Mouse (Mus musculus): ENCODE data around the gene S100a2. TPM values are rescaled to one million over a fixed set of nuclear protein-coding genes. Genes with fewer than 3 reads are reported as not detected.

S100a2 gene
- total RNA-seq, 2 experiments from 2014 or later, result not detected

DNA sequence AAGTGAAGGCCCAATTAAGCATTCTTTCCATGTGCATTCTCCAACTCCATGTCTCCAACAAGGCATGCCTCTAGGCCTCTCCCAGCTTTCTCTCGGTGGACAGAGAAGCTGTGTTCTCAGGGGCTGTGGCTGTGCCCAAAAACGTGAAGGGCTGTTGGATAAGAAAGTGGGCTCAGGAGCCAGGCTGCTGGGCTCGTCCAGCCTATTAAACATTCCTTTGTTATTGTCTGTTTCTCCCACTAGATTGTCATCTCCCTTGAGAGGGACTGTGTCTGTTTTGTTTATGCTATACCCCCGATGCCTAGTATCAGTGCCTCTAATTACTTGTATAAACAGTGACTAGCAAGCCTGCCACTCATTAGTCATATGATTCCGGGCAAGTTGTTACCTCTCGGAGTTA, 7.7 kb downstream of the S100a2 start:
- DNase-seq, result no peak

DNA sequence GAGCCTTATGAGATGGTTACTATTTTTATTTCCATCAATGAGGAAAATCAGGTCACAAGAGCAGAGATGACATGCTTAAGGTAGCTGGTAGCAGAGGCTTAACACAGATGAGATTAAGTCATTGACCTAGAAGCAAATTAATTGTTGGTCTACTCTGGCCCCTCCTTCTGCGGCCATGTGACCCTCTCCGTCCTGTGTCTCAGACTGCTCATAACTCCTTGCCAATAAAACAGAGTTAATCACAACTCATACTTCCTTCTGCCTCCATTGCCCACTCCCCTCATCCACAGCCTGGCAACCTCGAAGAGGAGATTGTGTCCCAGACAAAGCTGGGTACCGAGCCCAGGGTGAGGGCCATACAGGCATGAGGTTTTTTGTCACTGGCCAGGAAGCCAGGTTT, 8.2 kb downstream of the S100a2 start:
- no peak for DNase-seq

DNA sequence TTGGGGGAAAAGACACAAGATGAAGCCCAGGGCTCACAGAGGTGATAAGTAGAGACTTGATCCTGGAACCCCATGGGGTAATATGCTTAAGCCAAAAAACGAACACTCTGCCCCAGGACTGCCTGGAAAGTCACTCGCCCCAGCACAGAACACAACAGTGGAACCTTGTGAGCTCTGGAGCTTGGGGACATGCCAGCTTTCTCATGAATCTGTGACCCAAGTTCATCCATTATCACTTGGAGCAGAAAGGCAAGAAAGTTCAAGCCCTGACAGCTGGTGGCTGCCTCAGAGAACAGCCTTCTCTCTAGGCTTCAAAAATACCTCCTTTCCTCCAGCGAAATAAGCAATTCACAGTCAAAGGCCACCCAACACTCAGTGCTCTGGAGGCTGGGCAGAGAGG, 9.4 kb downstream of the S100a2 start:
- DNase-seq, result no peak

DNA sequence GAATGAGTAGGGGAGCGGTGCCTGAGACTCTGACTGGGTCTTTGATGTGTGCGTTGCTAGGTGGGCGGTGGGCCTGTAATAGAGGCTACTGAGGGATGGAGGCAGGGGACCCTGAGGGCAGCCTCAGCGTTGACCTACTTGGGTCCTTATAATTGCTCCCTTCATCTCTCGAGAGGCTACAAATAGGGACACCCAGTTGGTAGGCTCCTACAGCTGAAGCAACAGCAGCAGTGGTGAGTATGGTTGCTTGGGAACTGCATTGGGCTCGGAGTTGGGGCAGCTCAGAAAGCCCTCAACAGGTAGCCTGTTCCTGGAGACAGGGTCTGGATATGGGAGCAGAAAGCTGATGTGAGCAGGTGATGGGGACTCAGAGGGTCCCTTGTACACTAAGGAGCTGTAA, 10.0 kb downstream of the S100a2 start:
- DNase-seq, result no peak

DNA sequence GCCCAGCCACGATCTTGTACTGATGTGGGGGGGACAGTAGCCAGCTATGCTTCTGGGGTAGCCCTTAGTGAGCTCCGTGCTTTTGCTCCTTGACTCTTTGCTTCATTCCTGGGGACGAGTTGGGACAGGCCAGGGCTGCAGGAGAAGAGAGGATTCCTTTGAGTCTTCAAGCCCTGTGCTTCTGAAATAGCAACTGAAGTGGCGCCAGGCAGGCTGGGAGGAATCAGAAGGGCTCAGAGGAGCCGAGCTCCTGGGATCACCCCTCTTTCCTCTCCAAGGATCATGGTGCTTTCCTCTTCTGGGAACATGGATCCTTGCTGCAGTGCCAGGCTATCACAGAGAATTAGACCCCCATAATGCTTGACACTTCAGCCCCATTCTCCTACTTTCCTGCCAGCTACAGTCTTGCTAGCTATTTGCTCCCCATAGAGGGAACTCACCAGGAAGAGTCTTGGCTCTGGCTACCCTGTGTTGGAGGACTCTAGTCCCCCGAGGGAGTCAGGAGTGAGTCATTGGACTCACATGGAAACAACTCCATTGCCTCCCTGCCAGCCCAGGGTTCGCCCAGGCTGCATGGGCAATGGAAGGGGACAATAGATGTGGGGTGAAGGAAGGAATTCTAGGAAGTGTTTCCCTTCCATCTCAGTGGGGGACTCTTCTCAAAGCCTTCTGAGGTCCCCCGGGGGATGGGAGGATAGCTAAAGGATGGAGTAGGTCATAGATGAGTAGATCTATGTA, 10.6 kb downstream of the S100a2 start:
- no peak for DNase-seq

DNA sequence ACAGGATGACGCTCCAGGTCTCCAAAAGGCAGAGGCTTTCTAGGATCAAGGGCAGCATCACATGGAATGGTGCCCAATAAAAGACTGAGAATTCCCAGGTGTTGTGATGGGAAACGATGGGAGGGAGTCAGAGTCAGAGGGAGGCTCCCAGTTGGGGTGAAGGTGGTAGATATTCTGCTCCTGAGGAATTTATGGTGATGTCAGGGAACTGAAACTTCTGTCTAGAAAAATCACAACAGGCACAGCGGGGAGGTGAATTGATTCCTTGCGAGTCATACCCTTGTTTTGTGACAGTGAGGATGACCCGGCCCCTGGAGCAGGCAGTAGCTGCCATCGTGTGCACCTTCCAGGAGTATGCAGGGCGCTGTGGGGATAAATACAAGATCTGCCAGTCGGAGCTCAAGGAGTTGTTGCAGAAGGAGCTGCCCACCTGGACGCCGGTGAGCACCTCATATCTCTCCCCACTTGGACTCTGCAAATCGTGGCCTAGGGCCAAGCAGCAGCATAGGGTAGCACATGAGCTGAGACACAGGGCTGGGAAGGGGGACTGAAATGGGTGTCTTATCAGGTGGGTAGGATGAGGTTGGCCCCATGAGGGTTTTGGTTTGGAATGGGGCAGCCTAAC, 11.6 kb downstream of the S100a2 start, which contains the start of gene Gm42674:
Gm42674 (plus strand) TSS at position 419 of the 625 bp plus-strand sequence.
- DNase-seq, result no peak

DNA sequence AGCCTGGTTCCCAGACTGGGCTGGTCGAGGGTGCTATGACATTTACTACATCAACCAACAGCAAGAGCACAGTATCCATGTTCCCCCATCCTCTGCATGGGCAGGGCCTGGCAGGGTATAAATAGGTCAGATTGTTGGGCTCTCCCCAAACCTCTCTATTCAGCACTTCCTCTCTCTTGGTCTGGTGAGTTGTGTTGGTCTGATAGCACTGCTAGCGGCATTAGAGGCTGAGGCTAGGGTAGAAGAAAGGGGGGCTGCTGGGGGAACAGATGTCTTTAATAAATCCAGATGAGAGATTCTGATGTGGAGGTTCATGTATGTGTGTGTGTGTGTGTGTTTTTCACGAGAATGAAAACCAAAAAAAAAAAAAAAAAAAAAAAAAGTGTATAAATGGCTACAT, 13.6 kb downstream of the S100a2 start, which contains the start of gene S100a4:
S100a4 (plus strand) TSS at position 149 of the 400 bp plus-strand sequence.
- DNase-seq, result no peak

DNA sequence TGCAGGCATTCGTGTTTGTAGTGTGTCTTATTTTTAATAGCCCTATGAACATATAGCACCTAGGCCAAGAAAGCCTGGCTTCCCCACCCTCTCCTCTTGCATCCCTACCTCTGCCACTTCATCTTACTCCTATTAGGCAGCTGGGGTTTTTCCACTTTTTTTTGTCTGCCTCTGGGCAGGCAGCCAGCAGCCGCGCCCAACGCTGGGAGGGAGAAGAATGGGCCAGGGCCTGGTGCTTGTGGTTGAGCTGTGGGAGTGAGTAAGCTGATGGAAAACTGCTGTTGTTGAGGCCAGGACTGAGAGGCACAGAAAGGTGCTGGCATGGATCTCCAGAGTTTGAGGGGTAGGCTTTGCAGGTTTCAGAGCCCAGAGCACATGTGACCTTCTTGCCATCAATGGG, 14.4 kb downstream of the S100a2 start:
- DNase-seq, result peak; percentile 79

DNA sequence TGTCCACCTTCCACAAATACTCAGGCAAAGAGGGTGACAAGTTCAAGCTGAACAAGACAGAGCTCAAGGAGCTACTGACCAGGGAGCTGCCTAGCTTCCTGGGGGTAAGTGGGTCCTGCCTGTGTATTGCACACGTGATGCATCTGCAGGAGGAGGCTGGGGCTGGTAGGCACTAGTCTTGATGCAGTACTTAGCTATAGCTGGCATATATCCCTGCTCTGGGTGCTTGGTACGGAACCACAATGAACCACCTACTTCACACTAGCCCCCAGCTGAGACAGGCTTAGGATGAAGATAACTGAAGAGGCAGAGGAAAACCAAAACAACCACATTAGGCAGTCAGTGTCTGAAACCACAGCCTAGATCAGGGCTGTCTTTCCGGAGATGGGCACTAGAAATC, 15.0 kb downstream of the S100a2 start:
- no peak for DNase-seq

DNA sequence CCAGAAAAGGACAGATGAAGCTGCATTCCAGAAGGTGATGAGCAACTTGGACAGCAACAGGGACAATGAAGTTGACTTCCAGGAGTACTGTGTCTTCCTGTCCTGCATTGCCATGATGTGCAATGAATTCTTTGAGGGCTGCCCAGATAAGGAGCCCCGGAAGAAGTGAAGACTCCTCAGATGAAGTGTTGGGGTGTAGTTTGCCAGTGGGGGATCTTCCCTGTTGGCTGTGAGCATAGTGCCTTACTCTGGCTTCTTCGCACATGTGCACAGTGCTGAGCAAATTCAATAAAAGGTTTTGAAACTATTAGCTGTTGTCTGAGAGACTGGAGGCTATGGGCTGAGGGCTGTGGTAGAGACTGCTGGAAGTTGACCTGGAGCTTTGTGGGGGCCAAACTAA, 15.7 kb downstream of the S100a2 start:
- DNase-seq, result no peak

DNA sequence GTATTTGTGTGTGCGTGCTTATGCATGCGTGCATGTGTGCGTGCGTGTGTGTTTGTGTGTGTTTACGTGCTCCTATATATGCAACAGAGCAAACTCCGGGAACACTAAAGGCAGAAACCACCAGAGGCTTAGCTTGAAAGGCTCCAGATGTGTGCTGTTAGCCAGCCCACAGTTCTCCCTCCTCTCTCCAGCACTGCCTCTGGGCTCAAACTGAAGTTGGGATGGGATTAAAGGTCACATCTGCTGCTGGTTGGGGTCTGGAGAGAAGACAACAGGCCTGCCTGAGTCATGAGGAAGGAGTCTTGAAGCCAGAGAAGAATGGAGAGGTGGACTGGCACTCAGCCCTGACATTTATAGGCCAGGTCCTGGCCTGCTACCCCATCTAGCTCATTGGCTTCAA, 16.1 kb downstream of the S100a2 start:
- DNase-seq, result no peak

DNA sequence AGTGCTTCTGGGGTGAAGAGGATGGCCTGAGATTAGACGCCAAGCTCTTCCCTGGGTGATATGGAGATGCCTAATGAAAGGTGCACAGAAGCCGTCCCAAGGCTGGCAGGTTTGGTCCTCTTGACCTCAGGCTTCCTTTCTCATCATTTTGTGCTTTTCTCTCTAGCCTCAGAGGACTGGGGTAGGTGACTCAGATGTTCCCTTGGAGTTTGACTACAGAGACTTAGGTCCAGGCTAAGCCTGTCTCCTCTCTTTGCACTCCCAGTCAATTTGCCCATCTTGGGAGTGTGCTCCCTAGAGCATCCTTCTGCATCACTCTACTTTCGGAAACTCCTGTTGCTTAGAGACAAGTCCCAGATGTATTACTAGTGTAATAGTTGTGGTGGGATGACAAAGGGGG, 17.3 kb downstream of the S100a2 start:
- no peak for DNase-seq

DNA sequence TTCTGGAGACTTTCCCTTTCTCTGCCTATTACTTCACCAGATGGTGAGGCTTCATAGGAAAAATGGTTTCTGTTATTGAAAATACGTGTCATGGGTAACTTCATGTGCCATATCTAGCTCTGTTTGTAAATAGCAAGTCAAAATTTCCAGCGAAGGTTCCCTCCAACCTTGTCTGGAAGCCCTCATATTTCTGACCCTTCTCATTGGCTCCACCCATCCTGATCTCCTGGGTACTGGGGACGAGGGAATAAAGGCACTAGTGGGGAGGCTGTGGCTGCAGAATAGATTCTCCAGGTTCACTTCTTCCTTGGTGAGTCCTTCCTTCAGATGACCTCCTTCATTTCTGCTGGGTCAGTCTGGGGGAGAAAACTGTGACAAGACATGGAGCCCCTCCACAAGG, 18.2 kb downstream of the S100a2 start, which contains the start of gene S100a5:
S100a5 (plus strand) TSS at position 301 of the 400 bp plus-strand sequence.
- DNase-seq, result no peak

DNA sequence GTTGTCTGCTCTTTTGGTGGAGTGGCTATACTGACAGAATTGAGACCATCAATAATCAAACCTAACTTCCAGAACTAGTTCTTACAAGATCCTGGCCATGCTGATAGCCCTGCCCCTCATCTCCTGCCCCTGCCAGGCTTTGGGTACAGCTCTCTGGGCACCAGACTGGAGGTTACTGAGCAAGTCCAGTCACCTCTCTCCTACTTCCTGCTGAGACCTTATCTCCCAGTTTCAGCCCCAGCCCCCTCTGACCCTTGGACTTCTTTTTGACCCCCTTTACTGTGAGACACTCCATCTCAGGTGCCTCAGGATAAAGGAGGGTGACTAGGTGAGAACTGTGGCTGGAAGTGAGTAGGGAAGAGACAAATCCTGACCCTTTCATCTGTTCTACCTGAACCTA, 19.1 kb downstream of the S100a2 start:
- no peak for DNase-seq

DNA sequence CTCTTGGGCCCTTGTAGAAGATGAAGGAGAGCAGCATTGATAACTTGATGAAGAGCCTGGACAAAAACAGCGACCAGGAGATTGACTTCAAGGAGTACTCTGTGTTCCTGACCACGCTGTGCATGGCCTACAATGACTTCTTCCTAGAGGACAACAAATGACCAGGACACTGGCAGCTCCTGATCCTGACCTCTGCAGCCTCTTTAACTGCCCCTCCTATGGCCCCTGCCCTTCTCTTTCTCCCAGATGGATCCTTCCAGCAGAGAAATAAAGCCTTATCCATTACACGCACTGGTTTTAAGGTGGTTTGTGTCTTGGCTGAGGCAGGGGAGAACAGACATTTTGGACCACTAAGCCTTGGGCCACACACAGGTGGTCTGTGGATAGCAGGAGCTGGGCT, 21.4 kb downstream of the S100a2 start:
- DNase-seq, result no peak

DNA sequence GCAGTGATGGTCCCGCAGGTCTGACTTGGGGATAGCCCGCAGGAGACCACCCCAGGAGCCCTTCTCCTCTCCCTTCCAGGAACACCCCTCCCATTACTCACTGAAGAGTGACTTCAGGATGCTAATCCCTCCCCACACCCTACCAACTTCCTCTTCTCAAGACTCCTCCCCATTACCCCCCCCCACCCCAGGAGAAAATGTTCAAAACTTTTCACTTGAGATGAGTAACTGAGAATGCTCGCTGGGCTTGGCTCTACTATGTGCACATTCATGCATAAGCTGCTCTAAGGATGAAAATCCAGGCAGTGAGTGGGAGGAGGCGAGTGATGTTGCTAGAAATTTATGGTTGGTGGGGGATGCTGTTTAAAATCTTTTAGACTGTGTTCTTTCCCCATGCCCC, 22.0 kb downstream of the S100a2 start:
- DNase-seq, result no peak

DNA sequence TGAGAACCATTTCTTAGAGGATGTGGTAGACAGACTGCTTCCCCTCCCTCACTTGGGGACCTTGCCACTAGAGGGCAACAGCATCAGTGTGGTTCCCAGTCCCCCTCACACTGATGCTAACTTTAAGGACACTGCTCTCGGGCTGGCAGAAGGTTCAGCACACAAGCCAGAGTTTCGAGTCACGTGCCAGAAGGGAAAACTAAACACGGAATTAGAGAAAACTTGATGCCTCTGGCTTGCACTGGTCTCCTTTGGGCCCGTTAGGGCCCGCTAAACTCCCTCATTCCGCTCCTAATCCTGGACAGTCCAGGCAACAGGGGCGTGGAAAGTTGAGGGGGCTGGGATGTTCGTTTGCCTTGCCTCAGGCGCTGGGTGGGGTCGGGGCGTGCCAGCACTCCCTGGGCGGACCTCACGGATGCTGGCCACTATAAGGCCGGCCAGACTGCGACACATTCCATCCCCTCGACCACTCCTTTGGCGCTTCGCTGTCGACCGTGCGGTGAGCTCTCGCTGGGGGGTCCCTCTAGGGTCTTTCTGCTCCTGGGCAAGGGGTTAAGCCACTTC, 22.8 kb downstream of the S100a2 start, which contains the start of gene S100a6:
S100a6 (plus strand) TSS at position 155 of the 564 bp plus-strand sequence.
- DNase-seq, result peak; percentile 60

DNA sequence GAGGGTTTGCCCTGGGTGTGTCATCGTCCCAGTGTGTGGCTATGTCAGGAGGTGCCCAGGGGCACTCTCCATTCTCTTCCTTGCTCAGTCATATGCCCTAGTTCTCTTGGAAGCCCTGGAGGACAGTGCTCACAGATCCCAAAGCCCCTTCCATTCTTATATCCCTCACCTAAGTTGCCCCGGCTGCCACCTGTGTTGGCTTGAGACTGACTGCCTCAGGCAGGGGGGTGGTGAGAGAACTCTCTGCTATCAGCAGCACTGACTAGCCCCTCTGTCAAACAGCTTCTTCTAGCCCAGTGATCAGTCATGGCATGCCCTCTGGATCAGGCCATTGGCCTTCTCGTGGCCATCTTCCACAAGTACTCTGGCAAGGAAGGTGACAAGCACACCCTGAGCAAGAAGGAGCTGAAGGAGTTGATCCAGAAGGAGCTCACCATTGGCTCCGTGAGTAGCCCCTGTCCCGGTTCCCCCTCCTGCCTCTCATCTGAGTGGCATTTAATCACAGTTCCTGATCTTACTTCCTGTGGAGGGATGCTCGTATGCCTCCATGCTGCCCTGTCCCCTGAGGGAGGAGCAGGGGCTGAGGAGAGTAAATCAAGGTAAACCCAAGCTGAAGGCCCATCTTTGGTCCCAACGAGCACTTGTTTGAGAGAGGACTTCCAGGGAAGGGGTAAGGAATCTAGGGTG, 23.6 kb downstream of the S100a2 start:
- DNase-seq, result no peak

DNA sequence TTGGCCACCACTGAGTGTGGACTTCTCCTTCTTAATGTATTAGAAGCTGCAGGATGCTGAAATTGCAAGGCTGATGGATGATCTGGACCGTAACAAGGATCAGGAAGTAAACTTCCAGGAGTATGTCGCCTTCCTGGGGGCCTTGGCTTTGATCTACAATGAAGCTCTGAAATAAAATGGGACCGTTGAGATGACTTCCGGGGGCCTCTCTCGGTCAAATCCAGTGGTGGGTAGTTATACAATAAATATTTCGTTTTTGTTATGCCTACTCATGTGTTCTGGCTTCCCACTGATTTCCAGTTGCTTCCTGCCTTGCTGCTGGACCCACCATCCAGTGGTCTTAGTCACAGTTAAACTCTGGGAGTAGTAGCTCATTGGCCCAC, 24.1 kb downstream of the S100a2 start:
- DNase-seq, result no peak

DNA sequence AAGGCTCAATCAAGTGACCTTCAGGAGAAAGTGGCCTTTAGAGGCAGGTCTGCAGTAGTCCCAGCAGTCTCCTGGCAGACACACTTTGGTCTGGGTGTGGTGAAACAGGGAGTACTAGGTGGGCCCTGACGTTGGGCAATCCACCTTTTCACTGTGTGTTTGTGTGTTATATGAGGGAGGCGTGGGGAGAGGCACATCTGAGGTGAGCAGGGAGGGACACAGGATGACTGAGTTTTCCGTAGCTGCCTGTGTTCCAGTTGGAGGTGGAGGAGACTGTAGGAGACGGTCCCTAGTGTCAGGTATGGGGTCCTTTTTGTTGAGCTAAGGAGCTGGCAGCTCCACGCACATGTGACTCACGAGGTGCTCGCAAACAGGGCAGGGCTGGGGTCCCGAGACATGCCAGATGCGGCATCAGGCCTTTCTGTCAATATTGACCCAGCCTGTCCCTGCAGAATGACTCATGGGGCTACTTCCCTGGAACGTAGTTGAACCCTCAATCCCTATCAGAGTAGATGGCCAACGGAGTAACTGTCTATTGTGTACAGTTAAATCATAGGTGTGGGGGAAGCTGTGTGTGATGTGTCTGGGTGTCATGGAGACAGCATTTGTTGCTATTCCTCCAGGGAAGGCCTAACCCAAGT, 24.7 kb downstream of the S100a2 start:
- DNase-seq, result no peak

DNA sequence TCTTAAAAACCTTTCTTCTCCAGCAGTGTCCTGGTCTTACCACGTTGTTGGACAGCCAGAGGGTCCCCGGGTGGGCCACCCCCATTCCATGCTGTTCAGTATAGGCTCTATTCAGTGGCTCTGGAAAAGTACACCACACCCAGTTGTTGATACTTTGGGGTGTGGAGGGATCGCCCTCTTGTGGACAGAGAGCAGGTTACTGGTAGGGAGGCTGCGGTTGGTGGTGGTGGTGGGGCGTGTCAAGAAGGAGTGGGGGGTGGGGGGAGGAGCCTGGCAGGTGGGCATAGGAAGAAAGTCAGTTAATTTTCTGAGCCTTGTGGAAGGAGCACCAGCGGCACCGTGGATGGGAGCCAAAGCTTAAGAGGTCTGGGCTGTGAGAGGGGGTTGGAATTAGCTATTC, 25.4 kb downstream of the S100a2 start:
- DNase-seq, result peak; percentile 69

DNA sequence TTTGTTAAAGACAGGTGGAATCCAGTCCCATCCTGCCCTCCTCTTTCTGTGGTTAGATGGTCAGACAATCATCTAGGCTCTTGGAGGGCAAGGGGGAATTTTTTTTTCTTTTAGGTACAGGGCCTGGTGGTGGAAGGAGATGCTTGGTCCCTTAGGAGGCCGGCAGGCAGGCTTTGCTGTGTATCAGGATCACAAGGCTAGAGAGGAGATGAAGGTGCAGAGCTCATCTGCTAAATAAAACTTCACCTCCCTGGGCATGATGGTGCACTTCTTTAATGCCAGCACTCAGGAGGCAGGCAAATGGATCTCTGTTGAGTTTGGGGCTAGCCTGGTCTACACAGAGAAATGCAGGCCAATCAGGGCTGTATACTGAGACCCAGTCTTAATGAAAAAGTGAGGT, 25.9 kb downstream of the S100a2 start:
- no peak for DNase-seq

Measured in gastrocnemius, postnatal 10 days (tissue).